Mouse (Mus musculus) midbrain, embryonic 10.5 days (tissue): ENCODE measurements at regions not wholly inside any gene's neighbourhood (a gene's known extent, or its start where the extent isn't known, plus 50 kb on each side); places are given as distances from the start of the nearest gene placed in this dataset.
A peak's percentile ranks its signal among the peaks of the same experiment; 100 is the strongest.

Experiments used
- DNase-seq: peaks from one replicate; pipeline ENCODE4 v3.0.0-alpha.2; 2017; ENCODE audit warnings: low spot score
- H3K27ac ChIP-seq: fragments of 300-500 bp; sonication (generic); replicated peaks from 2 replicates; pipeline ENCODE4 v1.5.1; 2016; ENCODE audit warnings: mild to moderate bottlenecking
- H3K27me3 ChIP-seq: fragments of 300-500 bp; sonication (generic); 2 replicates; pipeline ENCODE4 v1.6.1; 2016; ENCODE audit warnings: low read depth, mild to moderate bottlenecking; ENCODE audit not compliant: poor library complexity, severe bottlenecking
- H3K36me3 ChIP-seq: fragments of 300-500 bp; sonication (generic); 2 replicates; pipeline ENCODE4 v1.6.1; 2016; ENCODE audit warnings: mild to moderate bottlenecking, moderate library complexity
- H3K4me1 ChIP-seq: fragments of 300-500 bp; sonication (generic); 2 replicates; pipeline ENCODE4 v1.6.1; 2016
- H3K4me3 ChIP-seq: fragments of 300-500 bp; sonication (generic); 2 replicates; pipeline ENCODE4 v1.5.1; 2016; ENCODE audit warnings: mild to moderate bottlenecking, moderate library complexity
- H3K9me3 ChIP-seq: fragments of 300-500 bp; sonication (generic); replicated peaks from 2 replicates; pipeline ENCODE4 v1.6.1; 2016; ENCODE audit warnings: mild to moderate bottlenecking
- WGBS: fragments of 180-500 bp; shearing (Covaris S2); methylation state at CpG from one replicate; pipeline ENCODE4 v1.1.7; 2016; 5-methylcytosine and 5-hydroxymethylcytosine counted together

GRCm38 (mm10) chr1:183780779-183781178, 232.3 kb upstream of the Dusp10 start:
- no peak for DNase-seq
- Histone ChIP-seq H3K27me3 (no peaks in the 10 kb centered on the region), H3K27ac (no peak overlapping the region), H3K4me1 (no peaks in the 10 kb centered on the region; the same call in 1 of the 2 replicates), H3K9me3 (no peaks in the 10 kb centered on the region), H3K36me3 (no peaks in the 10 kb centered on the region), H3K4me3 (no peak overlapping the region)
- 62% methylated on average over 4 of the region's 4 CpGs for WGBS

- 79% methylated on average over 8 of the region's 8 CpGs for WGBS
- no peak for DNase-seq
- Histone ChIP-seq H3K4me3 (no peak overlapping the region), H3K27me3 (no peaks in the 10 kb centered on the region), H3K36me3 (no peaks in the 10 kb centered on the region), H3K9me3 (no peaks in the 10 kb centered on the region), H3K27ac (no peak overlapping the region), H3K4me1 (no peaks in the 10 kb centered on the region; the same call in 1 of the 2 replicates)
Observed at GRCm38 (mm10) chr1:183783440-183784130, 229.5 kb upstream of the Dusp10 start.

- no peak for DNase-seq
- no peaks in the 10 kb centered on the region for H3K36me3 ChIP-seq
- no peak overlapping the region for H3K27ac ChIP-seq
- 90% methylated on average over 7 of the region's 7 CpGs for WGBS
- H3K9me3 ChIP-seq = no peaks in the 10 kb centered on the region
- no peaks in the 10 kb centered on the region for H3K27me3 ChIP-seq
- no peak overlapping the region for H3K4me3 ChIP-seq
- no peaks in the 10 kb centered on the region for H3K4me1 ChIP-seq
Observed at GRCm38 (mm10) chr1:183792230-183792813, 220.8 kb upstream of the Dusp10 start.

- no peaks in the 10 kb centered on the region for H3K9me3 ChIP-seq
- 95% methylated on average over 4 of the region's 4 CpGs for WGBS
- H3K27me3 ChIP-seq = no peaks in the 10 kb centered on the region
- no peak overlapping the region for H3K4me3 ChIP-seq
- H3K36me3 ChIP-seq = no peaks in the 10 kb centered on the region
- H3K4me1 ChIP-seq = no peaks in the 10 kb centered on the region
- no peak overlapping the region for H3K27ac ChIP-seq
- no peak for DNase-seq
Observed at GRCm38 (mm10) chr1:183793324-183793723, 219.8 kb upstream of the Dusp10 start.

GRCm38 (mm10) chr1:183793913-183794445, 219.1 kb upstream of the Dusp10 start:
- H3K9me3 ChIP-seq = no peaks in the 10 kb centered on the region
- DNase-seq = no peak
- H3K27me3 ChIP-seq = no peaks in the 10 kb centered on the region
- H3K4me1 ChIP-seq = no peaks in the 10 kb centered on the region
- H3K36me3 ChIP-seq = no peaks in the 10 kb centered on the region
- no peak overlapping the region for H3K4me3 ChIP-seq
- H3K27ac ChIP-seq = no peak overlapping the region
- 67% methylated on average over 8 of the region's 8 CpGs for WGBS

GRCm38 (mm10) chr1:183802351-183802750, 210.8 kb upstream of the Dusp10 start:
- no peak overlapping the region for H3K4me3 ChIP-seq
- H3K27me3 ChIP-seq = no peaks in the 10 kb centered on the region
- 85% methylated on average over 4 of the region's 4 CpGs for WGBS
- no peak overlapping the region for H3K27ac ChIP-seq
- no peak for DNase-seq
- H3K9me3 ChIP-seq = no peaks in the 10 kb centered on the region
- H3K36me3 ChIP-seq = no peaks in the 10 kb centered on the region
- no peaks in the 10 kb centered on the region for H3K4me1 ChIP-seq

GRCm38 (mm10) chr1:183803357-183803756, 209.7 kb upstream of the Dusp10 start:
- no peaks in the 10 kb centered on the region for H3K27me3 ChIP-seq
- no peak overlapping the region for H3K27ac ChIP-seq
- no peaks in the 10 kb centered on the region for H3K4me1 ChIP-seq
- H3K9me3 ChIP-seq = no peaks in the 10 kb centered on the region
- no peak for DNase-seq
- no peaks in the 10 kb centered on the region for H3K36me3 ChIP-seq
- no peak overlapping the region for H3K4me3 ChIP-seq
- 88% methylated on average over 5 of the region's 5 CpGs for WGBS

- Histone ChIP-seq H3K36me3 (no peaks in the 10 kb centered on the region), H3K4me1 (no peaks in the 10 kb centered on the region), H3K9me3 (no peaks in the 10 kb centered on the region), H3K27me3 (no peaks in the 10 kb centered on the region), H3K27ac (no peak overlapping the region), H3K4me3 (no peak overlapping the region)
- DNase-seq = no peak
- 81% methylated on average over 1 of the region's 1 CpGs for WGBS
Observed at GRCm38 (mm10) chr1:183803826-183804225, 209.3 kb upstream of the Dusp10 start.

GRCm38 (mm10) chr1:183804295-183804694, 208.8 kb upstream of the Dusp10 start:
- Histone ChIP-seq H3K27me3 (no peaks in the 10 kb centered on the region), H3K4me3 (no peak overlapping the region), H3K4me1 (no peaks in the 10 kb centered on the region), H3K27ac (no peak overlapping the region), H3K9me3 (no peaks in the 10 kb centered on the region), H3K36me3 (no peaks in the 10 kb centered on the region)
- DNase-seq = no peak
- WGBS = 86% methylated on average over 2 of the region's 2 CpGs

- DNase-seq = no peak
- H3K27me3 ChIP-seq = no peaks in the 10 kb centered on the region
- H3K36me3 ChIP-seq = no peaks in the 10 kb centered on the region
- no peak overlapping the region for H3K27ac ChIP-seq
- no peak overlapping the region for H3K4me3 ChIP-seq
- 80% methylated on average over 8 of the region's 8 CpGs for WGBS
- no peaks in the 10 kb centered on the region for H3K9me3 ChIP-seq
- no peaks in the 10 kb centered on the region for H3K4me1 ChIP-seq
Observed at GRCm38 (mm10) chr1:183806864-183807730, 206.0 kb upstream of the Dusp10 start.

GRCm38 (mm10) chr1:183808168-183808567, 204.9 kb upstream of the Dusp10 start:
- DNase-seq = no peak
- Histone ChIP-seq H3K27ac (no peak overlapping the region), H3K36me3 (no peaks in the 10 kb centered on the region), H3K4me1 (no peaks in the 10 kb centered on the region), H3K27me3 (no peaks in the 10 kb centered on the region), H3K9me3 (no peaks in the 10 kb centered on the region), H3K4me3 (no peak overlapping the region)
- 81% methylated on average over 2 of the region's 2 CpGs for WGBS

GRCm38 (mm10) chr1:183820555-183820954, 192.5 kb upstream of the Dusp10 start:
- 72% methylated on average over 5 of the region's 5 CpGs for WGBS
- Histone ChIP-seq H3K4me3 (no peak overlapping the region), H3K27ac (no peak overlapping the region), H3K36me3 (no peaks in the 10 kb centered on the region), H3K9me3 (no peaks in the 10 kb centered on the region), H3K27me3 (peaks cover 22% of the 10 kb centered on the region), H3K4me1 (peaks cover 7% of the 10 kb centered on the region)
- DNase-seq = no peak

- Histone ChIP-seq H3K27me3 (peaks cover 35% of the 10 kb centered on the region), H3K4me3 (no peak overlapping the region), H3K36me3 (no peaks in the 10 kb centered on the region), H3K9me3 (no peaks in the 10 kb centered on the region), H3K4me1 (peaks cover 18% of the 10 kb centered on the region), H3K27ac (no peak overlapping the region)
- DNase-seq = peak; percentile 54
- 13% methylated on average over 4 of the region's 4 CpGs for WGBS
Observed at GRCm38 (mm10) chr1:183826300-183826699, 186.8 kb upstream of the Dusp10 start.
